Mouse (Mus musculus) spleen, adult 2 months (tissue): Measurements from ENCODE around the gene 4933424G06Rik.

ENCODE experiments used
- CTCF ChIP-seq: fragments of 200-500 bp; IDR thresholded peaks from 2 replicates; pipeline ENCODE4 v1.5.1; 2011; ENCODE audit warnings: mild to moderate bottlenecking, inconsistent platforms; ENCODE audit not compliant: insufficient read depth, insufficient read length, insufficient replicate concordance; ENCODE audit errors: extremely low read depth
- POLR2A ChIP-seq: fragments of 200-500 bp; IDR thresholded peaks from 2 replicates; pipeline ENCODE4 v1.6.1; 2011; ENCODE audit warnings: low read depth, low read length, inconsistent platforms

- TF ChIP-seq CTCF (no peak), POLR2A (no peak)
Observed at GRCm38 (mm10) chr1:36718786-36719185, 8.8 kb downstream of the 4933424G06Rik start.
